Mouse (Mus musculus): ENCODE data around the gene Hist1h2bk.

The Hist1h2bk gene

GRCm38 (mm10) chr13:22035267-22036148 lies at the start of gene Hist1h2bk, which contains the start of gene Hist1h2ah:
Gene Hist1h2bk (plus strand): TSS chr13:22035870.
Gene Hist1h2ah (minus strand): TSS chr13:22035568.
- peak; percentile 98 for DNase-seq (ENCODE audit: low spot score)

GRCm38 (mm10) chr13:21992550-21992949 lies 43.1 kb upstream of the Hist1h2bk start:
- DNase-seq (ENCODE audit: low spot score), result no peak

DNA sequence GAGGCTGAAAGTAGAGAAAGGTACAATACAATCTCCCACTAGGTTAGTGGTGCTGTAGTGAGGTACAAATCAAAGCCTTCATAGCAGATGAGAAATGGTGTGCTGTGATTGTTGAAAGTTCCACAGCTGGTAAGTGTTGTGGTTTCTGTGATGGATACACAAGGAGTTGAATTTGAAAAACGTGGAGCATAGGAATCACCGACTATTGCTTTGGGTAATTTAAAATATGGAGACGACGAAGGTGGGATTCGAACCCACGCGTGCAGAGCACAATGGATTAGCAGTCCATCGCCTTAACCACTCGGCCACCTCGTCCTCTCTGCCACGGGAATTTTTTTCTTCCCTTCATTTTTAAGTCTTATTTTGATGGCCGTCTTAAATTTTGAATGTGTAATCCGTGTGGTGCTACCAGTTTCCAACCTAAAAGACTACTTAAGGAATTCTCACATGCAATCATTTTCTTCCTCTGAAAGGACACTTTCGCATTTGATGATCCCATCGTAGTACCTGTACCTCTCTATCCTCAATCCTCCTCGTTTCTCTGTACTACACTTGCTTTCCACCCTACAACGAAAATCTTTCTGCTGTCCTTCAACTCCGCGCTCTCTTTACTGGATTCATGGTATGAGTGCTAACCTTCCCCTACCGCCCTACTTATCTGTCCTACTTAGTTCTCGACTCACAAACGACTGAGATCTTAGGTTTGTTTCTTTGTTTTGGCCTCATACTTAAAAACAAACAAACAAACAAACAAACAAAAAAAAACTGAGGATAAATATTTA lies 41.5 kb upstream of the Hist1h2bk start:
- DNase-seq (ENCODE audit: low spot score), result peak; percentile 64

GRCm38 (mm10) chr13:21994896-21995295 lies 40.8 kb upstream of the Hist1h2bk start:
- no peak for DNase-seq (ENCODE audit: low spot score)

DNA sequence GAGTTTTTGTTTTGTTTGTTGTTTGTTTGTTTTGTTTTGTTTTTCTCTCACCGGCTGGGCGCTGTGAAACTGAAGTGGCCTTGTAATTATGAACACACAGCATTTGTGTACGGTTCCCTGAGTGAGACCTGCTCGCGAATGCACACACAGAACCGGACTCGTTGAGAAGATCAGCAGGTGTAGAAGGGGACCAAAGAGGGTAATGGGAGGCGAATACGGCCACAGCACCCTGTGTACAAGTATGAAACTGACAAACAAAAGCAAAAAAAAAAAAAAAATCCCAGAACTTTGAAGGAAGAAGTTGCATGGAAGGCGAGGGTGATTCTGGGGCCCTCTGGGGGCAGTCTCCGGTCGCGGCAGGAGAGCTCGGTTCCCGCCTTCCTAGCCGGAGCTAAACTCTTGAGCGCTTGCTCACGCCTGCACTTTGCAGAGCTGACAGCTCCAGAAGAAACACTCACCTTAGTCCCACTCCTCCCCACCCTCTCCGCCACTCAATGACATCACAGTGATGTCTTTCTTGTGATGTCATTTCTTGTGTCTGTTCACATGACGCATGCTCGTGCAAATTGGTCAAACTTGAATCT lies 40.2 kb upstream of the Hist1h2bk start:
- DNase-seq (ENCODE audit: low spot score), result peak; percentile 33

DNA sequence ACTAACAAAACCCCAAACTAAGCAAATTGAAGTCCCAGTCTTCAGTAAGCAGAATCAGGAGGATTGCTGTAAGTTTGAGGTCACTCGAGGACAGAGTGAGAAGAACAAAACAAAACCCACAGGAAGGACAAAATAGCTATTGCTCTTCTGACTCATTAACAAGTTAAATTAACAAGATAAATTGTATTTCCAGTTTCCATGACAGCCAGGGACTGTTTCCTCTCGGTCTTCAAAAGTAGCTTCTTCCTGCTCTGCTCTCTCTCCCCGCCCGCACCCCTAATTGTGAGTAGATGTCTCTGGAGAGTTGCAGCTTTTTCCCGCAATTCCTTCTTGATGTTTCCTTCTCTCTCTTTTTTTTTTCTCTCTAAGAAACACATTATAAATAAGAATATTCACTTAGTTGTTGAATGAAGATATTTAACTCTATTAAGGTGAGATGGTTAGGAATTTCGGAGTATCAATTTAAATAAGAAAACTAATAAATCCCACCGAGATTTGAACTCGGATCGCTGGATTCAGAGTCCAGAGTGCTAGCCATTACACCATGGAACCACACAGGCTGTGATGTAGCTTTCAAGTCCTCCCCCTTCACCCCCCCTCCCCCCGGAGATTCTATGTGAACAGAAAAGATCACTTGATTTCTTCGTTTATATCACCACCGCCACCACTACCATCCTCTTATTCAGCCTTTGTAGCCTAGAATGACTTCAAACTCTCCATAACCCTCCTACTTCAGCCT lies 39.4 kb upstream of the Hist1h2bk start:
- peak; percentile 59 for DNase-seq (ENCODE audit: low spot score)

DNA sequence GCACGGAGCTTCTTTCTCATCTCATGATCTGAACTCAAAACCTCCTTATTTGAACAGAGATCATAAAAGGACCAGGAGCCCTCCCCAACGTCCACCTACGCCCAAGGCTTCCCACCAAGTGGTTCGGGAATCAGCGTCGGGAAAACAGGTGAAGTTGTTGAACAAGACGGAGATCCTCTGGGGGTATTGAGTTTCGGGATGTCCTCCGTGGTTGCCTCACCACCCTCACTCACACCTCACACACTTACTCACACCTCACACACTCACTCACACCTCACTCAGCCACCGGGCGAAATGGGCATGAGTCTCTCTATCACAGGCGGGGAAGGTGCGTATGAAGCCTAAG lies 38.9 kb upstream of the Hist1h2bk start:
- no peak for DNase-seq (ENCODE audit: low spot score)

DNA sequence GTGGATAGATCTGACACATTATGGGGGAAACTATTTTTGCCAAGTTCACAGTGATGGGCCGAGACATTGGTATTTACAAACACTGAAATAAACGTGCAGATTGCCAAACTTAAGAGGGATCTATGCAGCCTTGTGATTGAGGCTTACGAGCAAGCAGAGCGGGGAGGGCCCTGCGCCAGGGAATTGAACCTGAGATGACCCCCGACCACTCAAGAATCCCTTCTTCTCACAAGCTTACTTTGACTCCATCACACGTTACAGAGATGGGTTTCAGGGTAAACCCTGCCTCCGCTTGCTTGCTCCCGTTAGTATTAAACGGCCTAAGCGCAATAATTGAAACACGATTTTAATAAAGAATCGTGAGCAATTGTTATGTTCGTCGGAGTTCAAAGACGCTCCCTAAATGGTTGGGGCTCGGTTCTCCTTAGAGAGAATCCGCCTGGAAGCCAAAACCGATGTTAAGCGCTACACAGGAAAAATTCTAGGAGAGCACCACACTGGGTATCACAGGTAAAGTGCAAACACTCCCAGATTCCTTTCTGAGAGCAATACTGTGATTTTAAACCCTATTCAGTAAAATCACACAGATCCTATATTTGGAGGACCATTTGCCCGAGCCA lies 38.4 kb upstream of the Hist1h2bk start:
- DNase-seq (ENCODE audit: low spot score), result no peak

DNA sequence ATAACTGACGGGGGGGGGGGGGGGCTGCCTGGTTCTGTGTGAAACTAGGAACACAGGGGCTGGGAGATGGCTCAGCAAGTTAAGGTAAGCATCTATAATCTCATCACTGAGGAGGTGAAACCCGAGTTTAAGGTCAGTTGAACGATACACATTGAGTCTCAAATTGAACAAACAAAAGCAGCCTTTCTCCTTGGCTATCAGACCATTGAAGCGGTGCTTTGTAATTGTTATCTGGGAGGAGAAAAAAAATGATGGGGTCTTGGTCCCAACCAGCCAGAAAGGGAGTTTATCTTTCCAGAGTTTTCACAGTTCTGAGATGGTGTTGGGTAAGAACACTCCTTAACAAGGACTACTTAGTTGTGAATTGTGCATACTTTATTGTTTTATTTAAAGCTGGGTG lies 37.8 kb upstream of the Hist1h2bk start:
- no peak for DNase-seq (ENCODE audit: low spot score)

DNA sequence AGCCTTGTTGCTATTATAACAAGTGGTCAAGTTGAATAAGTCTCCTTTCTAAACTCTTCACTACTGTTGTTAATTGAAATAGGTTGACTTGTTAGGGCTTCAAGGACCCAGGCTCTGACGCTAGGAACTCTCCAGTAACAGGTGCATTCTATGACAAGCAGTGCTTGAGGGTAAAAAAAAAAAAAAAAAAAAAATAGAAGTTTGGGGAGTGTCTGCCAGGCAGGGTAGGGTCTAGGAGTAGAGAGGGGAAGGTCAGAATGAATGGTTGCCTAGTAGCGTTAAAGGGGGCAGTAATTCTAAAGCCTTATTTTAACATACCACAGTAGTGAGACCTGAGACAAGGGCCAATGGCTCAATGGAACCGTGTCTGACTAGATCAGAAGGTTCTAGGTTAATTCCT lies 37.3 kb upstream of the Hist1h2bk start:
- DNase-seq (ENCODE audit: low spot score), result no peak

DNA sequence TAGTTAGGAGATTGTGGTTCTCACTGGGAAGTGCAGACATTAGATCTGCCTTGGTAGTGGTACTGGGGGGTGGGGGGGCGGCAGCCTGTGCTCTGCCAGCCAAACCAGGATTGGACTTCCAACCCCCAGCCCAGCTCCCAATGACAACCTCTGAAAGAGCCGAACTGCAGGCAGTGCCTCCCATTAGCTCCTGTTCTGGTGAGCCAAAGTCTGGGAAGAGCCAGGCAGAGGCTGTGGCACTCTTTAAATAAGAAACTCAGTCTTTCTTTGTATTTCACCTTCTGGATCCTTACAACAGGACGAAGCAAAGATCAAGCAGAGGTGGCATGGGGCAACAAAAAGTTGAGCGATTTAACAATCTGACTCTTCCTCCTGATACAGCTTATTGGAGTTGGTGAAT lies 36.5 kb upstream of the Hist1h2bk start:
- no peak for DNase-seq (ENCODE audit: low spot score)

GRCm38 (mm10) chr13:22001346-22001745 lies 34.3 kb upstream of the Hist1h2bk start:
- no peak for DNase-seq (ENCODE audit: low spot score)

GRCm38 (mm10) chr13:22001823-22002222 lies 33.8 kb upstream of the Hist1h2bk start:
- no peak for DNase-seq (ENCODE audit: low spot score)

- DNase-seq (ENCODE audit: low spot score), result no peak
These were observed 29.9 kb upstream of the Hist1h2bk start for GRCm38 (mm10) chr13:22005605-22006333.

- DNase-seq (ENCODE audit: low spot score), result no peak
These were observed 29.1 kb upstream of the Hist1h2bk start for GRCm38 (mm10) chr13:22006334-22007120.

DNA sequence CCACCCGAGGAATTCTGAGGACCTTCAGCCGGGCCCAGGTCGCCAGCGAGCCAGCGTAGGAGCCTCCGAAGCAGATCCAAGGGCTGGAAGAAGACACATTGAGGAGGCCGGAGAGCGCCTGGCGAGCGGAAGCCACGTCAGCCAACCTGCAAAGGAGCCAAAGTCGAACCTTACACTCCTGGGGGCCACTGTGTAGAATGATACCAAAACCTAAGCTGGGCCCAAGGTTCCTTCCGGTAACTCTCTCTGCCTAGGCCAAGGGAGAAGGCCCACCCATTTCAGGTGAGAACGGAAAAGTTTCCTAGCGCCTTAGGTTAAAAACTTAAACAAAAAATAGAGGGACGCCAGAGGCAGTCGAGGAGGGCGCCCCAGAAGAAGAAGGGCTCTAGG lies 28.6 kb upstream of the Hist1h2bk start:
- DNase-seq (ENCODE audit: low spot score), result no peak

- no peak for DNase-seq (ENCODE audit: low spot score)
These were observed 27.8 kb upstream of the Hist1h2bk start for GRCm38 (mm10) chr13:22007872-22008271.

DNA sequence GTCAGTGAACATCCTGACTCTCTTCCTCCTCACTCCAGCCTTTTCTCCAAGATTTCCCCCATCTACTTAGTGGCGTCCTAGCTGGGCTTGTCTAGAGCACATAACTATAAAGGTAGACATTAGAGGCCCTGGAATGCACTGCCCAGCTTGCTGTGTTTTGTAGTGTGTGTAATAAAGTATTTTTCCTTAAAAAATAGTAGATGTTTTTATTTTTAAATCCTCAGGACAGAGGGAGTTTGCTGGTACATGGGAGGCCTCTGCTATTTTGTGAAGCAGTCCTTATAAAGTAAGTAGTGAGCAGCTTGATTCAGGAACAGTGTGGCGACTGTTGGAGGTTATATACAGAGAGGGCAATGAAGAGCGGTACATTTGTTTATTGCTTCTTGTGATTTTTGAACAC lies 27.0 kb upstream of the Hist1h2bk start:
- DNase-seq (ENCODE audit: low spot score), result no peak

GRCm38 (mm10) chr13:22009642-22010041 lies 26.0 kb upstream of the Hist1h2bk start, which contains the start of gene Prss16:
Gene Prss16 (minus strand): TSS chr13:22009742.
- no peak for DNase-seq (ENCODE audit: low spot score)

- no peak for DNase-seq (ENCODE audit: low spot score)
These were observed 22.0 kb upstream of the Hist1h2bk start for GRCm38 (mm10) chr13:22013716-22014115.

Measured in c-Kit-positive CD71-positive TER-119-positive erythroid progenitor cells, embryonic 14.5 days (primary cell).